In genomic region chr2:73378326-73378725, GRCm38 (mm10) we compare ENCODE assay signal across 25 mouse cellular contexts. TPM values are rescaled to one million over a fixed set of nuclear protein-coding genes. Genes with fewer than 3 reads are reported as not detected.
DNase-seq lines count a peak whose midpoint lies in the region; ATAC-seq and TF ChIP-seq lines count a peak whose summit lies in the region.
"Had no signal": no experiment of that assay in that cellular context is flagged by ENCODE, and none has a peak within 500 bp of the region (broad histone marks: within the 10 kb centered on the region; RNA-seq: fewer than 3 reads in every experiment).

No protein-coding gene starts in this region.

- ATAC-seq in forebrain, embryonic 14.5 days: 0 out of 2 replicates have a peak, but pooled peaks have one; percentile 26
- no peak for ATAC-seq in forebrain, embryonic 12.5 days (ENCODE audit: low FRiP score)
- ATAC-seq in hindbrain, embryonic 12.5 days (ENCODE audit: low FRiP score): 0 out of 2 replicates have a peak, but pooled peaks have one; percentile 38
- ATAC-seq in hindbrain, embryonic 16.5 days: no peak
- ATAC-seq in neural tube, embryonic 13.5 days (ENCODE audit: low read depth): peak; percentile 63; the same call in 1 of the 2 replicates
- ATAC-seq: activated CD4-positive, CD25-positive, alpha-beta regulatory T cell, adult 4 months; forebrain, postnatal 0 days; inflammation-experienced regulatory T-cells, adult 6 months; intestine, embryonic 16.5 days had no signal

- WGBS in forebrain, embryonic 14.5 days: 80% methylated on average over 5 of the region's 5 CpGs
- 80% methylated on average over 5 of the region's 5 CpGs for WGBS in forebrain, embryonic 12.5 days
- WGBS in hindbrain, embryonic 12.5 days: 80% methylated on average over 5 of the region's 5 CpGs
- WGBS in hindbrain, embryonic 16.5 days: 66% methylated on average over 5 of the region's 5 CpGs
- 58% methylated on average over 5 of the region's 5 CpGs for WGBS in neural tube, embryonic 13.5 days

- H3K4me2 ChIP-seq in forebrain, embryonic 14.5 days (ENCODE audit: low read length): no peak overlapping the region
- H3K4me2 ChIP-seq in forebrain, embryonic 12.5 days: no peak overlapping the region
- H3K4me2 ChIP-seq in hindbrain, embryonic 12.5 days (replicated peaks): no peak overlapping the region
- no peak overlapping the region for H3K4me2 ChIP-seq in hindbrain, embryonic 16.5 days (ENCODE audit: low read length)
- H3K4me2 ChIP-seq in neural tube, embryonic 13.5 days: no peak overlapping the region
- H3K4me2 ChIP-seq: heart, embryonic 12.5 days; heart, embryonic 15.5 days; hindbrain, embryonic 15.5 days had no signal

- H3K4me1 ChIP-seq in forebrain, embryonic 14.5 days (ENCODE audit: control insufficient read depth, insufficient read depth, low read length): no peaks in the 10 kb centered on the region
- H3K4me1 ChIP-seq in forebrain, embryonic 12.5 days: no peaks in the 10 kb centered on the region
- no peaks in the 10 kb centered on the region for H3K4me1 ChIP-seq in hindbrain, embryonic 12.5 days
- H3K4me1 ChIP-seq in hindbrain, embryonic 16.5 days (ENCODE audit: control insufficient read depth, insufficient read depth, low read depth, low read length): no peaks in the 10 kb centered on the region
- H3K4me1 ChIP-seq in neural tube, embryonic 13.5 days (replicated peaks): peaks cover 17% of the 10 kb centered on the region
- H3K4me1 ChIP-seq: heart, embryonic 12.5 days; heart, embryonic 15.5 days had no signal

- H3K27ac ChIP-seq in forebrain, embryonic 14.5 days (ENCODE audit: low read depth, low read length): no peak overlapping the region
- no peak overlapping the region for H3K27ac ChIP-seq in forebrain, embryonic 12.5 days
- no peak overlapping the region for H3K27ac ChIP-seq in hindbrain, embryonic 12.5 days
- no peak overlapping the region for H3K27ac ChIP-seq in hindbrain, embryonic 16.5 days (ENCODE audit: low read depth, low read length)
- H3K27ac ChIP-seq in layer of hippocampus, adult 2 months: peak overlapping the region; percentile 72; the same call in 1 of the 2 replicates
- no peak overlapping the region for H3K27ac ChIP-seq in neural tube, embryonic 13.5 days (replicated peaks)
- H3K27ac ChIP-seq: gastrocnemius, adult 2 months; heart, embryonic 15.5 days; hindbrain, embryonic 15.5 days had no signal

- H3K27me3 ChIP-seq in forebrain, embryonic 14.5 days (replicated peaks; ENCODE audit: control insufficient read depth, insufficient read depth, low read length): no peaks in the 10 kb centered on the region
- H3K27me3 ChIP-seq in forebrain, embryonic 12.5 days: peaks cover 3% of the 10 kb centered on the region; the same call in 1 of the 2 replicates
- H3K27me3 ChIP-seq in hindbrain, embryonic 12.5 days: no peaks in the 10 kb centered on the region
- 0 out of 2 replicates have a peak, but pooled peaks cover 2% of the 10 kb centered on the region for H3K27me3 ChIP-seq in hindbrain, embryonic 16.5 days (replicated peaks; ENCODE audit: control insufficient read depth, insufficient read depth, low read length)
- H3K27me3 ChIP-seq in neural tube, embryonic 13.5 days: no peaks in the 10 kb centered on the region
- H3K27me3 ChIP-seq: heart, embryonic 15.5 days; hindbrain, embryonic 15.5 days had no signal

- H3K9me3 ChIP-seq in forebrain, embryonic 14.5 days (replicated peaks; ENCODE audit: control insufficient read depth, low read length): no peaks in the 10 kb centered on the region
- H3K9me3 ChIP-seq in forebrain, embryonic 12.5 days: no peaks in the 10 kb centered on the region
- H3K9me3 ChIP-seq in hindbrain, embryonic 12.5 days (replicated peaks): no peaks in the 10 kb centered on the region
- no peaks in the 10 kb centered on the region for H3K9me3 ChIP-seq in hindbrain, embryonic 16.5 days (ENCODE audit: control insufficient read depth, low read length)
- no peaks in the 10 kb centered on the region for H3K9me3 ChIP-seq in neural tube, embryonic 13.5 days
- H3K9me3 ChIP-seq: heart, embryonic 12.5 days; heart, embryonic 15.5 days; hindbrain, embryonic 15.5 days had no signal

- H3K36me3 ChIP-seq in forebrain, embryonic 14.5 days (ENCODE audit: control insufficient read depth, insufficient read depth, low read length): peaks cover 3% of the 10 kb centered on the region; the same call in 1 of the 2 replicates
- no peaks in the 10 kb centered on the region for H3K36me3 ChIP-seq in forebrain, embryonic 12.5 days (replicated peaks)
- no peaks in the 10 kb centered on the region for H3K36me3 ChIP-seq in hindbrain, embryonic 12.5 days
- H3K36me3 ChIP-seq in hindbrain, embryonic 16.5 days (ENCODE audit: control insufficient read depth, insufficient read depth, low read length): no peaks in the 10 kb centered on the region
- 0 out of 2 replicates have a peak, but pooled peaks cover 3% of the 10 kb centered on the region for H3K36me3 ChIP-seq in neural tube, embryonic 13.5 days
- H3K36me3 ChIP-seq: heart, embryonic 12.5 days; heart, embryonic 15.5 days; hindbrain, embryonic 15.5 days had no signal

- peak; percentile 26 for DNase-seq in forebrain, embryonic 14.5 days (ENCODE audit: low spot score)
- no peak for DNase-seq in layer of hippocampus, adult 2 months (ENCODE audit: low spot score in 2 of 2)
- no peak for DNase-seq in layer of hippocampus, postnatal 36 days
- no peak for DNase-seq in neural tube, embryonic 10.5 days (ENCODE audit: extremely low spot score, low spot score)
- DNase-seq: adrenal gland, adult 8-10 months; adrenal gland, postnatal 25 days; cerebellum, adult 18-20 months; cerebellum, adult 9-10 months; cerebellum, postnatal 14 days; forebrain, postnatal 0 days; gastrocnemius, adult 2 months; gastrocnemius, postnatal 14 days; heart, adult 18-20 months; heart, postnatal 10 days; heart, postnatal 4 days had no signal

- H3K9ac ChIP-seq in forebrain, embryonic 14.5 days (ENCODE audit: low read length): no peak overlapping the region
- H3K9ac ChIP-seq in forebrain, embryonic 12.5 days: no peak overlapping the region
- H3K9ac ChIP-seq in hindbrain, embryonic 12.5 days: no peak overlapping the region
- H3K9ac ChIP-seq in hindbrain, embryonic 16.5 days (ENCODE audit: low read depth, low read length): no peak overlapping the region
- H3K9ac ChIP-seq in neural tube, embryonic 13.5 days: no peak overlapping the region
- H3K9ac ChIP-seq: forebrain, postnatal 0 days; heart, embryonic 12.5 days; heart, embryonic 15.5 days; hindbrain, embryonic 15.5 days had no signal

- no peak for TF ChIP-seq CTCF in layer of hippocampus, adult 2 months (conservative IDR thresholded peaks at IDR 0.05)

- no peak overlapping the region for H3K4me3 ChIP-seq in forebrain, embryonic 14.5 days (ENCODE audit: low read depth, low read length)
- H3K4me3 ChIP-seq in forebrain, embryonic 12.5 days (replicated peaks): no peak overlapping the region
- no peak overlapping the region for H3K4me3 ChIP-seq in hindbrain, embryonic 12.5 days
- no peak overlapping the region for H3K4me3 ChIP-seq in hindbrain, embryonic 16.5 days (ENCODE audit: low read length)
- no peak overlapping the region for H3K4me3 ChIP-seq in layer of hippocampus, adult 2 months
- no peak overlapping the region for H3K4me3 ChIP-seq in neural tube, embryonic 13.5 days
- H3K4me3 ChIP-seq: gastrocnemius, adult 2 months; heart, embryonic 12.5 days; heart, embryonic 15.5 days; hindbrain, embryonic 15.5 days had no signal

RNA-seq across cellular contexts. Expression of gene Gpr155, which starts 8.0 kb away (rescaled TPM):
- 9.1 and 9.4 TPM in 2 replicates for polyA plus RNA-seq in forebrain, embryonic 14.5 days (2014; fragmentation: Nextera tagmentation; extraction: Ambion mirVana)
- 7.3 and 8.0 TPM in 2 replicates for polyA plus RNA-seq in forebrain, embryonic 12.5 days (2016; fragmentation: Nextera tagmentation; extraction: Ambion mirVana)
- 9.2 and 10.0 TPM in 2 replicates for polyA plus RNA-seq in hindbrain, embryonic 12.5 days (2016; fragmentation: Nextera tagmentation; extraction: Ambion mirVana)
- 12.8 and 14.6 TPM in 2 replicates for polyA plus RNA-seq in hindbrain, embryonic 16.5 days (2015; fragmentation: Nextera tagmentation; extraction: Ambion mirVana)
- total RNA-seq in layer of hippocampus, adult 2 months (2021): 10 to 100 TPM; 58.1 to 65.6 TPM
- 10 to 100 TPM; 64.7 to 65.3 TPM for total RNA-seq in layer of hippocampus, postnatal 36 days (2021)
- polyA plus RNA-seq in neural tube, embryonic 13.5 days (2015; fragmentation: Nextera tagmentation; extraction: Ambion mirVana): 14.8 and 16.0 TPM in 2 replicates

Comparison
In these comparisons a context has a peak if more than half of its experiments do, and no peak if none do; other contexts are left out.
1. ATAC-seq: peak in forebrain, embryonic 14.5 days (single experiment), hindbrain, embryonic 12.5 days (single experiment) and neural tube, embryonic 13.5 days (single experiment); none in forebrain, embryonic 12.5 days (single experiment) and hindbrain, embryonic 16.5 days (single experiment).